Mouse (Mus musculus) E14TG2a.4 (cell line): ENCODE measurements around the gene Wdcp.

ENCODE experiments used
- CTCF ChIP-seq: conservative IDR thresholded peaks from 2 replicates; pipeline ENCODE4 v1.5.1; 2014; ENCODE audit warnings: low read length
- NANOG ChIP-seq: IDR thresholded peaks from 2 replicates; pipeline ENCODE4 v1.6.1; 2014; ENCODE audit warnings: borderline replicate concordance, low read length, mixed read lengths
- POU5F1 ChIP-seq: IDR thresholded peaks from 2 replicates; pipeline ENCODE4 v1.6.1; 2014; ENCODE audit warnings: low read length, borderline replicate concordance

DNA sequence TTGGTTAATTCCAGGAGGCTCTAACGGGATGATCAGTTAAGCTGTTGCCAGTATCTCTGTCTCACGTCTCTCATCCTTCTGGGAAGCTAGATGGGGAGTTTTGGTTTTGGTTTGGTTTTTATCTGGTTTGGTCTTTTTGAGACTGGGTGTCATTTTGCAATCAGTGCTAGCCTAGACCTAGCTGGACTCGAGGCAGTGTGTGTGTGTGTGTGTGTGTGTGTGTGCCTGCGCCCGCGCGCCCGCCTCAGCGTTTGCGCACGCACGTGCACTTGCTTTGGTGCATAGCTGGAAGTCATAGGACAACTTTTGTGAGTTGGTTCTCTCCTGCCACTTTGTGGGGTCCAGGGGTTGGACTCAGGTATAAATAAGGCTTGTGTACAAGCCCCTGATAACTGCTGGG, 638 bp downstream of the Wdcp start:
- TF ChIP-seq CTCF: no peak
- no peak for TF ChIP-seq POU5F1
- no peak for TF ChIP-seq NANOG
